Mouse (Mus musculus): ENCODE results near the gene Snf8.

GRCm38 (mm10) chr11:96092674-96093291 is 58.1 kb downstream of the Snf8 start:
- TF ChIP-seq CTCF (IDR thresholded peaks at IDR 0.05; ENCODE audit: insufficient read depth, low read depth, low read length) = no peak
- no peak for TF ChIP-seq POLR2A (IDR thresholded peaks at IDR 0.05; ENCODE audit: insufficient read depth, low read depth, low read length)

All from olfactory bulb, adult 2 months (tissue).